Mouse (Mus musculus): ENCODE measurements around the gene Umad1.

The Umad1 gene

GRCm38 (mm10) chr6:8416802-8417569, 157.9 kb downstream of the Umad1 start:
- no peak for DNase-seq (ENCODE audit: low spot score in 2 of 2)

DNA sequence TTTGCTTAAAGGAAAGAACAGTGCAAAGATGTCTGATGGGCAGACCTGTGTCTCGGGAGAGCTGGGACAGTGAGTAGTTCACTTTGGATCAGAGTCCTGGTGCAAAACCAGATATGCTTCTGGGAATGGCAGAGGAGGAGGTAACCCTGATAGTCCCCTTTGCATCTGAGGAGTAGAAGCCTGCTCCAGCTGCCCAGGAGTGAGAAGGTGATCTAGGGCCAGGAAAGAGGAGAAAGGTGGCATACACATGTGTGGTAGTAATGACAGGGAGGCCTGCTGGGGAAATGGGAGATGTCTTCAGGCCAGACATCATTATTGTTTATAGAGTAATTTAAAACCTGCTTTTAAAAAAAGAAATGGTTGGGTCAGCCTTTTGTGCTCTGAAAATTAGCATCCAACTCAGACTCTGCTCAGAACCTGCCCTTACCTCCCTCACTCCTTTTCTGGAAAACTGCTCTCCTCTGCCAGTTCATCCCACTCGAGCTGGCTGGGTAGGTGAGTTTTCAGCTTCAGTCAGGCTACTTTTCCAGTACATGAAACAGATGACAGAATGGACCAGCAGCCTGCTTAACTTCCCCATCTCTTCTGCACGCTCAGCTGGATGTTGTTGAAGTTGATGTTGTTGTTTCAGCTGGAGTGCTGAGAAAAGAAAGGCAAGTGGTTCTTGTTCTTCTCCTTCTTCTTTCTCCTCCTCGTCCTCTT, 160.5 kb downstream of the Umad1 start:
- DNase-seq (ENCODE audit: low spot score in 2 of 2): no peak

DNA sequence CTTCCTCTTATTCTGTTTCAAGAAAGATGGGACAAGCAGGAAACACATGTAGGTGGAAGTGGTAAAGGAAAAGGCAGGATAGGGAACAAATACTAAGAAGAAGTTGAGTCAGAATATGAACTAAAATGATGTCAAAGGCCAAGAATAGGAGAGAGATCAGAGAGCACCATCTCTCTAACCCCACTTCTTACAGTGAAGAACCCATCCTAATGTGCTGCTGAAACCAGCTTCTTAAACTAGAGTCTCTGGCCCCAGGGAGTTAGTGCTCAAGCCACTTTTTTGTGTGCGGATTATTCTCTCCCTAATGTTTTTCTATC, 161.1 kb downstream of the Umad1 start:
- DNase-seq (ENCODE audit: low spot score in 2 of 2): no peak

DNA sequence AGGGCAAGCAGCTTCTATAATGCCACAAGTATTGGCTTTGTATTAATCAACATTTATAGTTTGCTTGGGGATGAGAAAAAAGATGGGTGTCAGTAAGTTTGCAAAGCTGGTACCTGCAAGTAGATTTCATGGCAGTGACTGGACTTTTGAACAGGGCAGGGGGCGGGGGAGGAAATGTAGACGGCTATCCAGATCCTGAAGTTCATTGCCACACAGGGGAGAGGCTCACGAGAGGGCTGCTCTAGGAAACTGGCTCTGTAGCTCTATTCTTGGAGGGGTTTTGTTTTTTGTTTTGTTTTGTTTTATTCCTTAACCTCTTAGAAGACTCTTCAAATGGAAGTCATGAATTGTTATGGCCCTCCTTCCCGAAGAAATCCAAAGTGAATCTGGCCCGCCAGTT, 162.3 kb downstream of the Umad1 start:
- no peak for DNase-seq (ENCODE audit: low spot score in 2 of 2)

DNA sequence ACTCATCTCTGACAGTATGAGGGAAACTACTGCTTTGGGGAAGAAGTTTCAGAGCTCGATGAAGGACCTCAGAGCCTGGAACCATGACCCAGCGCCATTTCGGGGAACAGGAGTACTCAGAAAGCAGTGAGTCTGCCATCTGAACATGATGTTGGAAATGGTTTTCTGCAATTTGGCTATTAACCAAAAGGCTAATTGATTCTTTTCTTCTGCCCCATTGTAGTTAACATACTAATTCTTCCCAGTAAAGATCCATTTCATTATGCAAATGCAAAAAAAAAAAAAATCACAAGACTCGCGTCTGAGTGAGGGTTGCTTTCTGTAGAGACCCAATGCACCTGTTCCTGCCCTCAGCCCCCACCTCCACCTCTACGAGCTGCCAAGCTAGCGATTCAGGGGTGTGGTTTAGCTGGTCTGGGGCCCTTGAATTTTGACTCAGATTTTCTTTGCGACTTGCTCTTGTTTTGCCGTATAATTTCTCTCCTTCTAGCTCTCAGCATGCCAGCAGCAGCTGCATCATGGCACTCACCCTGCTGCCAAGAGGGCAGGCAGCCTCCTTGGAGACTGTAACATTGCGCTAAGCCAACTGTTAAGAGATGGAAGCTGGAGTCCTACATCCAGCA, 163.0 kb downstream of the Umad1 start:
- no peak for DNase-seq (ENCODE audit: low spot score in 2 of 2)

- DNase-seq (ENCODE audit: low spot score in 2 of 2): no peak
These were observed 164.1 kb downstream of the Umad1 start for GRCm38 (mm10) chr6:8423142-8423541.

DNA sequence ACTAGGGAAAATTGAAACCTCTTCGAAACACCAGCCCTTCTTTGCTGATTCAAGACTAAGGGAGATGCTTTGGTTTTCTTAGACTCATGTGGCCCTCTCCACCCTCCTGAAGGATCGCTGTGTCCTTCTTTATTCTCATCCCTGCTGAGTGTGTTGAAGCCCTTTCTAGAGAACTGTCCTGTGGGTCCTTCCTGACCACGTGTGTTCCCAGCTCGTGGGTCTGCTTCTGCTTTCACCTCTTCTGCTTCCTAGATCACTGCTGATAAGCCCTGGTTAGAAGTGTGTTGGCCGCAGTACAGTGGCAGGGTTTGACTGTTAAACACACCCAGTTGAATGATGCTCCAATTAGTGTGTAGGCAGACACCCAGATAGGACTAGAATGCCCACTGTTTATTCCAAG, 168.6 kb downstream of the Umad1 start:
- DNase-seq (ENCODE audit: low spot score in 2 of 2): no peak

DNA sequence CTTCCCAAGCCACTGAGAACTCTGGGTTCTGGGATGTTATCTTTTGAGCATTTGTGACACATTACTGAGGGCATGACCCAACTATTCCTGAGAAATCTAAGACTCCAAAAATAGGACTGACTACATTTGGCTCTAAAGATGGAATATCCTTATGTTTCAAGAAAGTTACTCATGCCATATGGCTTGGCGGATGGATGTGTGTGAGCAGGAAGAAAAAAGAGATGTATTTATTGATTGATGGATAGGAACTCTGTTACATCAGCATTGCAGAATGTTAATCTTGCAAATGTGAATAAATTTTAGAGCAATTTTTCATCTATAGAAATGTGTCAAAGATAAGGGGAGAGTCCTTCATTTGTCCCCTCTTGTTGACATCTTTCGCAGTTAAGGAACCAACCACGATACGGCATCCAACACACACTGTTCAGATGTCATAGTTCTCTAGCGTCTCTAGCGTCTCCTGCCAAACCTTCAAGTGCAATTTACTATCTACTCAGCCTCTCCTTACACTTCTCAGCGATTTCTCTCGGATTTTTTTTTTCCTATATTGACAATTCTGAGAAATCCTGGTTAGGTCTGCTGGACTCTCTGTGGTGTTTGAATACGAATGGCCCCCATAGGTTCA, 171.6 kb downstream of the Umad1 start:
- DNase-seq (ENCODE audit: low spot score in 2 of 2): no peak

DNA sequence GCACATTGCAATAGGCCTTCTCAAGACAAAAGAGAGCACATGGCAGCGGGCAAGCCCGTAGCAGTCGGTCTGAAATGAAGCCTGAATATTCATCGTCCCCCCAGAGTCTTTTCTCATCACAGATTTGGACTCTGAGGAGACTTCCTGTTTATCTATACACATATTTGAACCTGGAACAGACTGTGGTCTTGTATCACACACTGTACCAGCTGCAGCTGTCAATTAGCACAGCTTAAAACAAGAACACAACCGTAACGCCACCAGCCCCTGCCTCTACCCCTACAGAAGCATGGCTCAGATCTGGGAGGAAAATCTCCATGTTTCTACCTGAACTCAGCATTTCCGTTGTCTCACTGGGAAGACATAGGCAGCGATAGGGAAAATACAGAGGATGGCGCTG, 174.1 kb downstream of the Umad1 start:
- no peak for DNase-seq (ENCODE audit: low spot score in 2 of 2)

DNA sequence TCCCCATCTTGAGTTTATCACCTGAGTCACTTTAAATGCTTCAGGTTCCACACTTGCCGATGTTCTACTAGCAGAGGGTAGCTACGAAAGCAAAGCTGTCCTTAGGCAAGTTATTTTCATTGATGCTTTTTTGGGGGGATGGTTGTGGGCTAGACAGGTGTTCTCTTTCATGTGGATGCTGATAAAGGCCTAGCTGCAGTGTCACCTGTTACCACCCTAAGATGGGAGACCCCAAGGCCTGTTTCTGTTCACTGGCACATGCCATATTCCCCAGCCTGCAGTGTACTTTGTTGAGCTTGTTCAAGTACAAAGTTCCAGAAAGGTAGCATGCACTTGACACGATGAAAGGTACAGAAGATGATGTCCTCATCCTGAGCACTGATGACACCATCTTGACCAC, 178.8 kb downstream of the Umad1 start:
- no peak for DNase-seq (ENCODE audit: low spot score in 2 of 2)

GRCm38 (mm10) chr6:8441814-8442213, 182.7 kb downstream of the Umad1 start:
- no peak for DNase-seq (ENCODE audit: low spot score in 2 of 2)

DNA sequence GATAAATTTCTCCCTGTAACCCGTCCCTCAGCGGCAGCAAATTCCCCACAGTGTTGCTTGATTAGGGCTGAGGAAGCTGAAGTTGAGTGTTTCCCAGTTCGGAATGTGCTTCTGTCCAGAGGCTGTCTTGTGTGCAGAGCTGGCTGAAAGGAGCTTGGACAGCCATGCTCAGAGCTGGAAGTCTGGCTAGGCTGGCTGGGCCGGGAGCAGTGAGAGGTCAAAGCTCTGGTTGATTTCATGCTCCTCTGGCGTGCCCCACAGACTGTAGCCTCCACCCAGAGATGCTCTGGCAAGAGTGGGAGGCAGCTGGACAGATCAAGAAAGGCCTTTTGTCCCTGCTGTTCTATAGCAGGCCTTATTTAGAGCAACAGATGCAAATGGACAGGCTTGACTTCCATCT, 187.7 kb downstream of the Umad1 start:
- DNase-seq (ENCODE audit: low spot score in 2 of 2): no peak

DNA sequence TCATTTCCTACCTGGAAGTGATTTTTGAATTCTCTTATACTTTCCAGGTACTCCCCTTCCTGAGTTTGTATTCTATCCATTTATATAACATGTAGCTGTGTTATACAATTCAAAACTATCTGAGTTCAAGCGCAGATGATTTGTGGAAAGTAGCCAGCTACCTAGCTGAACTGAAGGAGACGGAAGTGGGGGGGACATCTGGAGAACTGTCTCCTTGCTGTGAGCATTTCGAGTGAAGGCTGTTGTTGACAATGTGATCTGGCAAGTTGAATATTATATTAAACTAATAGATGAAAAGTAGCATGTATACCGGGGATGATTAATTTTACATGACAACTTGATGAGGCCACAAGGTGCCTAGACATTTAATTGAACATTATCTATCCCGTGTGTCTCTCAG, 196.5 kb downstream of the Umad1 start:
- DNase-seq (ENCODE audit: low spot score in 2 of 2): no peak

GRCm38 (mm10) chr6:8458596-8458995, 199.5 kb downstream of the Umad1 start:
- no peak for DNase-seq (ENCODE audit: low spot score in 2 of 2)

DNA sequence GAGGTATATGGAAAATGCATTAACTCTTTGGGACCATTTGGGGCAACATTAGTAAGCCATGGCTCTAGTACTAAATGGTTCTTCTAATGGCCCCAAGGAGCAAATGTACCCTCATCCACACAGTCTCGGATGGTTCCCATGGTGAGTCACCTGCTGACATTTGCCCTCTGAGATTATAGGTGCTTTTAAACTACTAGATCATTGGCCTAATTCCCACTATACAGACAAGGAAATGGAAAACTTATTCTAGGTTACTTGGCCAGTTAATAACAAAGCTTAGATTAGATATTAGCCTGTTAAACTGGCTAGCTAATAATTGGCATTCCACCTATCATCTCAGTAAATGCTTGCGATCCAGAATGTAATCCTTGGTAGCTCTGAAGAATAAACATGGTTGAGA, 203.4 kb downstream of the Umad1 start:
- DNase-seq (ENCODE audit: low spot score in 2 of 2): no peak

DNA sequence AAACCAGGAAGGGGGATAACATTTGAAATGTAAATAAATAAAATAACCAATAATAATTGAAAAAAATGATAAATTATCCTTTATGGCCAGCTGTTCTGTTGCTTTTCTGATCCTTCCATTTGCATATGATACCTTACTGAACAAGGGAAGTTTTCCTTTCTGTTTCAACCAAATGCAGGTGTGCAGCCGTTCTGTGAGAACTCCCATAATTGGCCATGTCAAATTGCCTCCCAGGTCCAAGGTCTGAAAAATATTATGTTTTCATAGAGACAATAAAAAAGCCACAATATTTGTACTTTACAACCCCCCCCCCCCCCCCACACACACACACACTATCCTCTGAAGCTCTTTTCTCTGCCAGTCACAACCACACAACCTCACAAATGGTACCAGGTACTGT, 206.3 kb downstream of the Umad1 start:
- DNase-seq (ENCODE audit: low spot score in 2 of 2): no peak

GRCm38 (mm10) chr6:8465985-8466384, 206.9 kb downstream of the Umad1 start:
- no peak for DNase-seq (ENCODE audit: low spot score in 2 of 2)

DNA sequence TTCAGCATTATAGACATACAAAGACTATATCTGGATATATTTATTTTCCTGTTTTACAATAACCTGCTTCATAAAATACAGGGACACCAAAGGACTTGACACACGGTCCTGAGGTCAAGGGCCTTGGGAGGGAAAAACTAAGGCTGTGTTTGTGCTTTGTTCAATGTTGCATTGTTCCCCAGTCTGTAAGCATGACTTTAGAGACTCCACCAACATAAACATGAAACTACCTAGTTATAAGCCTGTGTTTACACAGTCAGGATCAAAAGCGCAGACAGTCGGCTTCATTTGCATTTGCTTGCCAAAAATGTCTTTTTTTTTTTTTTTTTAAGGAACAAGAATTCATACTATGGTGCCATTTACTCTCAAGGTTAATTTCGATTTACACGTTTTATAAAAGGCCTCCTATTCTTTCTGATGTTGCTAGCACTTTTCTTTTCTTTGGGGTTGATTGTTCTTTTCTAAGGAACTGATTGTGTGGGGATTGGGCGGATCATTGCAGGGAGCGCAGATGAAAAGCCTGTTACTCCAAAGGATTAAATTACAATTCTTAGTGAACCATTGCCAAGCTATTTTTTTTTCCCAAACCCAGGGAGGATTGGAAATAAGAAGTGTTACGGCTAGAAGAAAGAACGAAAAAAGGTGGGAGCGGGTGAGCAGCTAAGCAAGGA, 208.7 kb downstream of the Umad1 start:
- DNase-seq (ENCODE audit: low spot score in 2 of 2): no peak

- no peak for DNase-seq (ENCODE audit: low spot score in 2 of 2)
These were observed 210.8 kb downstream of the Umad1 start for GRCm38 (mm10) chr6:8469918-8470317.

GRCm38 (mm10) chr6:8472125-8472524, 213.0 kb downstream of the Umad1 start:
- no peak for DNase-seq (ENCODE audit: low spot score in 2 of 2)

GRCm38 (mm10) chr6:8472915-8473314, 213.8 kb downstream of the Umad1 start:
- no peak for DNase-seq (ENCODE audit: low spot score in 2 of 2)

GRCm38 (mm10) chr6:8473498-8473897, 214.4 kb downstream of the Umad1 start:
- DNase-seq (ENCODE audit: low spot score in 2 of 2): no peak
